Mouse (Mus musculus) cerebellum, adult 18-20 months (tissue): Measurements from ENCODE around the gene Gm7534.
"Not testable (repeated sequence)": the region's sequence is repeated elsewhere in the genome, so short reads cannot be mapped to it uniquely, and the experiment has no call there.

Experiments used
- DNase-seq, 2 experiments: peaks; one replicate each; pipeline ENCODE4 v3.0.0; 2021

The Gm7534 gene

GRCm38 (mm10) chr4:134199371-134199770 is 3.4 kb downstream of the Gm7534 start:
- DNase-seq, result no peak

GRCm38 (mm10) chr4:134186268-134186667 is 16.5 kb downstream of the Gm7534 start:
- no peak for DNase-seq

- no peak for DNase-seq
Measured at GRCm38 (mm10) chr4:134185569-134185968, 17.2 kb downstream of the Gm7534 start.

- DNase-seq, result no peak
Measured at GRCm38 (mm10) chr4:134183711-134184110, 19.1 kb downstream of the Gm7534 start.

- no peak for DNase-seq
Measured at GRCm38 (mm10) chr4:134181825-134182224, 21.0 kb downstream of the Gm7534 start.

GRCm38 (mm10) chr4:134181112-134181511 is 21.7 kb downstream of the Gm7534 start:
- DNase-seq, result no peak

- DNase-seq, result no peak
Measured at GRCm38 (mm10) chr4:134172391-134172790, 30.4 kb downstream of the Gm7534 start.

- no peak for DNase-seq
Measured at GRCm38 (mm10) chr4:134166906-134167305, 35.9 kb downstream of the Gm7534 start.

- DNase-seq, result no peak
Measured at GRCm38 (mm10) chr4:134165548-134166465, 37.0 kb downstream of the Gm7534 start.

GRCm38 (mm10) chr4:134165024-134165423 is 37.8 kb downstream of the Gm7534 start:
- DNase-seq, result no peak

GRCm38 (mm10) chr4:134164591-134164990 is 38.2 kb downstream of the Gm7534 start:
- no peak for DNase-seq

GRCm38 (mm10) chr4:134160071-134160470 is 42.7 kb downstream of the Gm7534 start:
- peak; percentile 30 to 41 for DNase-seq

GRCm38 (mm10) chr4:134158774-134159173 is 44.0 kb downstream of the Gm7534 start:
- no peak for DNase-seq

GRCm38 (mm10) chr4:134157558-134157957 is 45.2 kb downstream of the Gm7534 start:
- no peak for DNase-seq

- no peak for DNase-seq
Measured at GRCm38 (mm10) chr4:134156744-134157143, 46.1 kb downstream of the Gm7534 start.

- no peak for DNase-seq
Measured at GRCm38 (mm10) chr4:134155961-134156465, 46.8 kb downstream of the Gm7534 start.

GRCm38 (mm10) chr4:134155531-134155930 is 47.3 kb downstream of the Gm7534 start:
- DNase-seq, result no peak

- DNase-seq, result no peak
Measured at GRCm38 (mm10) chr4:134154354-134154753, 48.5 kb downstream of the Gm7534 start.

GRCm38 (mm10) chr4:134153656-134154055 is 49.1 kb downstream of the Gm7534 start:
- DNase-seq, result no peak

- DNase-seq, result no peak
Measured at GRCm38 (mm10) chr4:134152112-134152511, 50.7 kb downstream of the Gm7534 start.

GRCm38 (mm10) chr4:134149389-134149788 is 53.4 kb downstream of the Gm7534 start:
- DNase-seq, result no peak

GRCm38 (mm10) chr4:134144297-134144696 is 58.5 kb downstream of the Gm7534 start:
- DNase-seq, result not testable (repeated sequence)
